Mouse (Mus musculus): ENCODE measurements around the gene Sema6c. TPM values are rescaled to one million over a fixed set of nuclear protein-coding genes. Genes with fewer than 3 reads are reported as not detected.
"Not testable (repeated sequence)": the region's sequence is repeated elsewhere in the genome, so short reads cannot be mapped to it uniquely, and the experiment has no call there.

Gene Sema6c
- 1 to 10 TPM; 2.3 to 3.7 TPM for total RNA-seq (2021)
- long read RNA-seq, experiment 1, partial matches to known transcripts, result 0 of 1 reads
- long read RNA-seq, experiment 1, other reads (novel, unspliced or antisense), result 1 of 1 reads
- long read RNA-seq, experiment 2, partial matches to known transcripts, result 0 of 1 reads
- long read RNA-seq, experiment 2, other reads (novel, unspliced or antisense), result 1 of 1 reads

DNA sequence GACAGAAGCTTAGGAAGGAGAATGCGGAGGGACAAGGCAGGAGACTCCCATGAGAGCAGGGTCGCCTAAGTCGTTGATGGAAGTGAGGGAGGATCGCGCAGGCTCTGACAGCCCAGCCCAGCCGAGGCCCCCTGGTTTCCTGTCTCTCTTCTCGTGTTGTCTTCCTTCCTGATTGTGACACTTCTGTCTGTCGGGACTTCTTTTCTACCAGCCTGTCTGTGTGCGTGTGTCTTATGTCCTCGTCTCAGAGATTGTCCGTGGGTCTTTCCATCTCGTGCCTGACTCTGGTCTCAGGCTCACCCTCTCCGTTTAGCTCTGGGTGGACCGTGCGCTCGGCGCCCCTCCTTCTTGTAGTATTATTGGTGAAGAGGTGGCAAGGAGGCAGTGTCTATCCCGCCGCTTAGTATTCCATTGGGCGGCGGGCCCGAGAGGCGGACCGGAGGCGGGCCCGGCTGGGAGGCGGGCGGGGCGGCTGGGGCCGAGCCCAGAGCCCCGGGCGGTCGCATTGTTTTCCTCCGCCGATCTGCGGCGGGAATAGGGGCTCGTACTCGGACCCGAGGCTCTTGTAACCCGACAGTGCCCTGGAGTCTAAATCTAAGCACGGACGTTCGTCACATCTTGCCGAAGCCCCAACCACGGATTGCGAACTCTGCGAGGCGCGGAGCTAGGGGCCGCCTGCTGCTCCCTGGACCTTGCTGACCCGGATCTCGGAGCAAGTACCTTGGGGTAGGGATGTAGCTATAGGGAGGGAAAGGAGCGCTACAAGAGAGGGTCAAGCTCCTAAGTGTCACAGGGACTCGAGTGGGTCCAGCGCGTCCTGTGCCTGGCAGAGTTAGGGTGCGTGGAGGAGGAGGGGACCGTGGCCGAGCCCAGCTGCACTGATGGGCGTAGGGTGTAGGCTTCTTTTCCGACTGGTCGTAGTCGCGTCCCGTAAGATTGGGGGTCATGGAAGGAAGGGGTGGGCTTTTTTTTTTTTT is at the start of gene Sema6c:
TSS of gene Sema6c (plus strand) at position 471 of the 977 bp plus-strand sequence.
- DNase-seq, result peak; percentile 93 to 95

GRCm38 (mm10) chr3:95110911-95111726 is 49.1 kb upstream of the Sema6c start, which contains the start of gene Vps72:
Vps72 (plus strand) TSS chr3:95111022.
- peak; percentile 93 for DNase-seq

- no peak for DNase-seq
These were observed 47.5 kb upstream of the Sema6c start for GRCm38 (mm10) chr3:95112760-95113159.

GRCm38 (mm10) chr3:95117751-95118150 is 42.5 kb upstream of the Sema6c start:
- no peak for DNase-seq

GRCm38 (mm10) chr3:95121580-95121979 is 38.7 kb upstream of the Sema6c start:
- DNase-seq, result no peak

DNA sequence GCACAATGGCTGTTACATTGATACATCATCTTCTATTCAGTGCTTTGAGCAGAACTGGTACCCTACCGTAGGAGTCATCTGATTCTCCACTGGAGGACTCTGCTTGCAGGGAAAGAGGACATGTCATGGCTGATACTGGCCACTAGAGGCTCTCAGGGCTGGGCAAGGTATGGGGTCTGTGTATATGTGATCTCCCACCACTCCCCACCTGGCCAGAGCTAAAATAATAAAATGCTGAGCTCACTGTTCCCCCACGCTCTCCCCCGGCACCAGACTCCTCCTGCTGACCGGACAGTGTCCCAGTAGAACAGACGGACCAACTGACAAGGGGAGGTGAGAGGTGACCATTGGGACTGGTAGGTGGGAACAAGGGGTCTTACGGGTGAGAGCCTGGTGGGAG is 36.0 kb upstream of the Sema6c start, which contains the start of gene Tmod4:
TSS of gene Tmod4 (plus strand) at position 231 of the 400 bp plus-strand sequence.
- DNase-seq, result no peak

GRCm38 (mm10) chr3:95124972-95125371 is 35.3 kb upstream of the Sema6c start:
- DNase-seq, result peak; percentile 59 to 65

DNA sequence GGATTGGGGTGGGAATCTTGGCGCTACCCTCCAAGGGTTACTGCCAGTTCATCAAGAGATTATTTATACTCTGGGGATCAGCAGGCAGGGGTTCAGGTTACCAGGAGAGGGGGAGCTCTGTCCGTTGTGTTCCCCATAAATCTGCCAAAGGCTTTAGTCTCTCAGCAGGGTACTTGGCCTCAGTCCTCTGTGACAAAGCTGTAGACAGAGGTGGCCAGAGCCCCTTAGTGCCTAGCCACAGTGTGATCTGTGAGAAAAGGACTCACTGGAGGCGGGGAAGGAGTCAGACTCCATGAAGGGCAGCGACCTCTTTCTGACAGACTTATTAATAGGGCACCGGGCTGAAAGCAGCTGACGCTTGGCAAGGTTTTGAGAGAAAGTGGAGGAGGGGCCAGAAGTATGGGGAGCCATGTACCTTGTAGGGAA is 31.0 kb upstream of the Sema6c start:
- no peak for DNase-seq

- DNase-seq, result no peak
These were observed 30.2 kb upstream of the Sema6c start for GRCm38 (mm10) chr3:95130081-95130480.

GRCm38 (mm10) chr3:95132389-95132788 is 27.9 kb upstream of the Sema6c start:
- not testable (repeated sequence) for DNase-seq

DNA sequence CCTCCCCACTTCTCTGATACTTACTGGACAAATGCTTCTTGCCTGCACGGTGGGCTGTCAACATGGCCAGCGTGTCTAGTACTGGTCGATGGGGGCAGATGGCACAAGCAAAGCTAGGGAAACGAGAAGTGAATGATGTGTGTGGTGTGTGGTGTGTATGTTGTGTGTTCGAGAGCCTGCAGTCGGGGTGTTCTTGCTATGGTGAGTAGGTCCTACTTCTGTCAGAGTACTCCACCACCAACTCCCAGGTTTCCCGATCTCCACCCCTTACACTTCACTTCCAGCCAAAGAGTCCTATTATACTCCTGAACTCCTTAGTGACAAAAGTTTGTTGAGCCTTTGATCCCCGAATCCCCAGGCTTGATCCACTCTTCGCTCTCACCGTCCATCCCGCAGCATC is 27.1 kb upstream of the Sema6c start:
- DNase-seq, result no peak

- peak; percentile 92 to 94 for DNase-seq
These were observed 26.6 kb upstream of the Sema6c start, which contains the start of the genes Scnm1 and Lysmd1 for GRCm38 (mm10) chr3:95133680-95134101. Scnm1 (minus strand) TSS chr3:95134011. Lysmd1 (plus strand) TSS chr3:95134088.

- DNase-seq, result not testable (repeated sequence)
These were observed 26.1 kb upstream of the Sema6c start for GRCm38 (mm10) chr3:95134133-95134532.

DNA sequence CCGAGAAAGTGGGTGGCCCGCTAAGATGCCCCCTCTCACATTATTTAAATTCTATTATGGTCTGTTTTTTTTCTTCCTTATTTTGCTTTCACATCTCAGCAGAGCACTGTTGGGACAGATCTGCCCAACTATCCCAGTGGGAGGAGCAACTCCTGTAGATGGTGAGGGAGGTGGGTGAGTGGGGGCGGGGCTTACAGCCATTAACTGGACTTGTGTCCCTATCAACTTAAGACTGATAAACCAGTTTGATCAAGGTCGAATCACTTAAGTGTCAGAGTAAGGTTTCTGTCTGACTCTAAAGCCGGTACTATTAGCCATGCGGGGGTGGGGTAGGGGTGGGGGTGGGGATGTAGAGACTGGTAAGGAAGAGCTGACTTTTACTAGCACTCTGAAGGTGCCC is 25.2 kb upstream of the Sema6c start:
- DNase-seq, result peak; percentile 60 to 81

DNA sequence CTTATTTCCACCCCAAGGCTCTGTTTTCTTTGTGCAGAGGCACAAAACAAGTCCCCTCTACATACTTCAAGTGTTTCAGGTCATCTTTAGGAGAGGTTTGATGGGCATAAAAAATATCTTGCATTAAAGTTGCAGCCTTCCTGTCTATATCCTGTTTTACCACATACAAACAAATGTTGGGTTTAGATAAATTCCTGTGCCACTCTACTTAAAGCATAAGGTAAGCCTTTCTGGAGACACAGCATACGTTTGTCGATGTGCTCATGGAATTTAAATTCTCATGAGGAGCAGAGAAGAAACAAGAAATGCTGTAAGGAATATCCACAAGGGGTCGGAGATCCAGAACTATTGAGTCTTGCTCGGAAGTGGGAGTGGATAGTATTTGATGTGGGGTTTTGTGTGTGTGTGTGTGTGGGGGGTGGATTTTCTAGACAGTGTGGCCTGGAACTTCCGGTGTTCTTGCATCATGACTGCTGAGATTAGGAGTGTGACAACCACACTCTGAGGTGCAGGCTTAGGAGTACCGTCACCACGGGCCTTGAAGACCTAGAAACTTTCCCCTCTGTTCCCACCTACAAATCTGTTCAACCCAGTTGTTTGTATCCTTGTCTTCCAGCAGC is 24.7 kb upstream of the Sema6c start:
- DNase-seq, result no peak

- DNase-seq, result no peak
These were observed 23.9 kb upstream of the Sema6c start for GRCm38 (mm10) chr3:95136336-95136735.

DNA sequence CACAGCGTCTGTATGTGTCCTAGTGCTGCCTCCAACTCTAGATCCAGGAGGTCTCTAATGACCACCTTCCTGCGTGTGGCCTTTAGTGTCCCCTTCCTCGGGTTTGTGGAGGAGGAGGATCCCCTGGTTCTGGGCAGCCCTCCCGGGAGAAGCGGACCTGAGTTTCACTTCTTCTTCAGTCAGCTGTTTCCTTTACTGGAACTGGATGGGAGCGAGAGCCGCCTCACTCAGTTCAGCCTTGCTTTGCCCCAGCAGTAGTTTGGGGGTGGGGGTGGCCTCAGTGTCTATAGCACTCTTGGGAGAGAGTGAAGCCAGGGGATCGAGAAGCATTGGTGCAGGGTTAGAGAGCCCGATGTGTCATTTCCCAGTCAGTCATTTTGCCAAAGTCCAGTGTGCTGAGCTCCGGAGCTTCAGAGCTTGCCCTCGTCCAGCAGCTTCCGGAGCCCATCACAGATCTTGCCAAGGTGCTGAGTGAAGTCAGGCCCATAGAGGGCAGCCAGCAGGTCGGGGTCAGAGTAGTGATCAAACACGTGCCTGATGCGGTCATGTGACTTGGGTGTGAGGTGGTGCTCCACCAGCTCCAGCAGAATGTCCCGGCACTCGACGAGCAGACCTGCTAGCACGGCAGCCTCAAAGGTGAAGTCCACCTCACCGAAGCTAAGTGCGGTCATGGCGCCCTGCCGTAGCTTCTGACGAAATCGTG is 20.5 kb upstream of the Sema6c start:
- peak in 1 of 2 experiments; percentile 33 for DNase-seq

- DNase-seq, result no peak
These were observed 20.0 kb upstream of the Sema6c start for GRCm38 (mm10) chr3:95140289-95140595.

DNA sequence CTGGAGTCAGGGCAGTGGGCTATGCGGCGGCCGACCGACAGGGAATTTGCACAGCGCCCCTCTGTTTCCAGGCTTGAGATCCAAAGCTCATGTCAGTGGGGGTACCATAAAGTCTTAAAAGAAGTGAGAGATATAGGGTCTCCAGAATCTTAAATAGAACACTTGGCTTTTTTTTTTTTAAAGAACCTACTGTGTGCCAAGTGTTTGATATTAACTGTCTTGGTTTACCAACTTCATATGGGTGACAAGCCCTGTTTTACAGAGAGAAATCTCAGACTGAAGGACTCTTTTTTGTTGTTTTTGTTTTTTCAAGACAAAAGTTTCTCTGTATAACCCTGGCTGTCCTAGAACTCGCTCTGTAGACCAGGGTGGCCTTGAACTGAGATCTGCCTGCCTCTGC is 19.5 kb upstream of the Sema6c start:
- no peak for DNase-seq

DNA sequence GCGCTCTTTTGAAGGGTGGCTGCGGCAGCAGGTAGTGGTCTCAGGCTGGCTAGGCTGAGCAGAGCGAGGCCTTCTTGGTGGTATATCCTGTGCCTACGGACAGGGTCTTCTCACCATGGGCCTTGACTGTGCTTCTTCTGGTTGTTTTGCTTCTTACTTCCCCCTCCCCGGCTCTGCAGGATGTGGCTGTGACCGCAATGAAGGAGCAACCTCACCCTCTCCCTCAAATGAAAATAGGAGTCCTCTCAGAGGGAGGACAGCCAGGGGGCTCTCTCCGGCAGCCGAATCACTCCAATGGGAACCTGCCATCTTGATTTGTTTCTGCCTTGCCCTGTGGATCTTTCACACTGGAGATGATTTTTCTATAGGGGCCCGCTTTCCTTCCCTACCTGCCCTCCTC is 18.8 kb upstream of the Sema6c start:
- no peak for DNase-seq
